In genomic region chr11:60184346-60185325, GRCm38 (mm10) we compare ENCODE assay signal across 7 mouse cellular contexts. TPM values are rescaled to one million over a fixed set of nuclear protein-coding genes. Genes with fewer than 3 reads are reported as not detected.
A peak's percentile ranks its signal among the peaks of the same experiment; 100 is the strongest.
DNase-seq lines count a peak whose midpoint lies in the region; ATAC-seq lines count a peak whose summit lies in the region.

No protein-coding gene starts in this region.

- H3K9ac ChIP-seq in neural tube, embryonic 11.5 days (ENCODE audit: low read length), result peak overlapping the region; percentile 15
- peak overlapping the region; percentile 38 for H3K9ac ChIP-seq in forebrain, embryonic 12.5 days
- peak overlapping the region; percentile 23 for H3K9ac ChIP-seq in neural tube, embryonic 15.5 days (replicated peaks)

- H3K4me1 ChIP-seq in neural tube, embryonic 11.5 days (ENCODE audit: control insufficient read depth, insufficient read depth, low read length), result peaks cover 37% of the 10 kb centered on the region
- peaks cover 57% of the 10 kb centered on the region for H3K4me1 ChIP-seq in forebrain, embryonic 12.5 days
- H3K4me1 ChIP-seq in neural tube, embryonic 15.5 days, result peaks cover 76% of the 10 kb centered on the region

- ATAC-seq in neural tube, embryonic 11.5 days (ENCODE audit: insufficient read depth, low FRiP score, low TSS enrichment), result 0 out of 2 replicates have a peak, but pooled peaks have one; percentile 30
- peak; percentile 48 for ATAC-seq in forebrain, embryonic 12.5 days (ENCODE audit: low FRiP score)
- peak; percentile 14; the same call in 1 of the 2 replicates for ATAC-seq in neural tube, embryonic 15.5 days (ENCODE audit: low FRiP score)
- no peak; the same call in 1 of the 2 replicates for ATAC-seq in granulocyte monocyte progenitor cell, adult 5-6 weeks (replicated peaks; ENCODE audit: poor library complexity, severe bottlenecking)

- H3K9me3 ChIP-seq in neural tube, embryonic 11.5 days (ENCODE audit: control insufficient read depth, low read length), result no peaks in the 10 kb centered on the region
- H3K9me3 ChIP-seq in forebrain, embryonic 12.5 days, result no peaks in the 10 kb centered on the region
- no peaks in the 10 kb centered on the region for H3K9me3 ChIP-seq in neural tube, embryonic 15.5 days (replicated peaks)

- H3K4me3 ChIP-seq in neural tube, embryonic 11.5 days (ENCODE audit: low read depth, low read length), result no peak overlapping the region
- H3K4me3 ChIP-seq in forebrain, embryonic 12.5 days (replicated peaks), result no peak overlapping the region
- H3K4me3 ChIP-seq in neural tube, embryonic 15.5 days (replicated peaks), result no peak overlapping the region

- intact Hi-C loops in left cerebral cortex, postnatal 4 days (cut with DNase I), result no loop called here
- intact Hi-C loops in gastrocnemius, postnatal 36 days (cut with DNase I), result no loop called here

- H3K4me2 ChIP-seq in neural tube, embryonic 11.5 days (ENCODE audit: low read depth), result no peak overlapping the region
- no peak overlapping the region for H3K4me2 ChIP-seq in forebrain, embryonic 12.5 days
- H3K4me2 ChIP-seq in neural tube, embryonic 15.5 days, result peak overlapping the region; percentile 17; the same call in 1 of the 2 replicates

- H3K36me3 ChIP-seq in neural tube, embryonic 11.5 days (ENCODE audit: control insufficient read depth, insufficient read depth, low read length), result peaks cover 35% of the 10 kb centered on the region
- peaks cover 47% of the 10 kb centered on the region for H3K36me3 ChIP-seq in forebrain, embryonic 12.5 days (replicated peaks)
- peaks cover 41% of the 10 kb centered on the region for H3K36me3 ChIP-seq in neural tube, embryonic 15.5 days

- 58% methylated on average over 22 of the region's 22 CpGs for WGBS in neural tube, embryonic 11.5 days
- WGBS in forebrain, embryonic 12.5 days, result 49% methylated on average over 22 of the region's 22 CpGs
- 25% methylated on average over 22 of the region's 22 CpGs for WGBS in neural tube, embryonic 15.5 days

- no peak for DNase-seq in neural tube, embryonic 11.5 days (ENCODE audit: low spot score)
- DNase-seq in neural tube, embryonic 10.5 days (ENCODE audit: extremely low spot score, low spot score), result no peak
- peak; percentile 67 for DNase-seq in left cerebral cortex, postnatal 4 days
- no peak for DNase-seq in gastrocnemius, postnatal 36 days

- H3K27ac ChIP-seq in neural tube, embryonic 11.5 days (ENCODE audit: low read depth, low read length), result peak overlapping the region; percentile 76
- H3K27ac ChIP-seq in forebrain, embryonic 12.5 days, result peak overlapping the region; percentile 81
- peak overlapping the region; percentile 83 for H3K27ac ChIP-seq in neural tube, embryonic 15.5 days (replicated peaks)

- H3K27me3 ChIP-seq in neural tube, embryonic 11.5 days (ENCODE audit: control insufficient read depth, insufficient read depth, low read length), result no peaks in the 10 kb centered on the region
- no peaks in the 10 kb centered on the region for H3K27me3 ChIP-seq in forebrain, embryonic 12.5 days
- H3K27me3 ChIP-seq in neural tube, embryonic 15.5 days (replicated peaks), result no peaks in the 10 kb centered on the region

RNA-seq across cellular contexts. Expression of gene Srebf1, which starts 37.7 kb away (rescaled TPM):
- 53.3 and 54.7 TPM in 2 replicates for polyA plus RNA-seq in neural tube, embryonic 11.5 days (2014; fragmentation: Nextera tagmentation; extraction: Ambion mirVana)
- polyA plus RNA-seq in forebrain, embryonic 12.5 days (2016; fragmentation: Nextera tagmentation; extraction: Ambion mirVana), result 58.0 and 58.1 TPM in 2 replicates
- total RNA-seq in left cerebral cortex, postnatal 4 days (2021), result 10 to 100 TPM; 60.3 to 67.5 TPM
- polyA plus RNA-seq in neural tube, embryonic 15.5 days (2015; fragmentation: Nextera tagmentation; extraction: Ambion mirVana), result 44.2 and 50.0 TPM in 2 replicates
- total RNA-seq in gastrocnemius, postnatal 36 days (2021), result 10 to 100 TPM; 18.4 to 21.0 TPM
- 27.3 and 33.0 TPM in 2 replicates for total RNA-seq in granulocyte monocyte progenitor cell, adult 5-6 weeks (2014; fragmentation: Nextera tagmentation)
- total RNA-seq in granulocyte monocyte progenitor cell, adult 5-6 weeks (2017), result 36.8 and 42.0 TPM in 2 replicates
